Mouse (Mus musculus): ENCODE results near the gene Tmprss9.

Tmprss9 gene

GRCm38 (mm10) chr10:80915260-80915659 is 43.6 kb downstream of the Tmprss9 start:
- no peak for DNase-seq (ENCODE audit: low spot score in 2 of 2)

- no peak for DNase-seq (ENCODE audit: low spot score in 2 of 2)
Observed at GRCm38 (mm10) chr10:80915736-80916135, 44.1 kb downstream of the Tmprss9 start.

GRCm38 (mm10) chr10:80917336-80917778 is 45.7 kb downstream of the Tmprss9 start:
- no peak for DNase-seq (ENCODE audit: low spot score in 2 of 2)

GRCm38 (mm10) chr10:80917779-80918434 is 46.3 kb downstream of the Tmprss9 start, which contains the start of gene Lmnb2:
TSS of gene Lmnb2 (minus strand) at chr10:80918245.
- DNase-seq (ENCODE audit: low spot score in 2 of 2): peak; percentile 51 to 83

- DNase-seq (ENCODE audit: low spot score in 2 of 2): no peak
Observed at GRCm38 (mm10) chr10:80921923-80922322, 50.3 kb downstream of the Tmprss9 start.

- no peak for DNase-seq (ENCODE audit: low spot score in 2 of 2)
Observed at GRCm38 (mm10) chr10:80925472-80925871, 53.8 kb downstream of the Tmprss9 start.

- peak; percentile 86 to 92 for DNase-seq (ENCODE audit: low spot score in 2 of 2)
Observed at GRCm38 (mm10) chr10:80928586-80929298, 57.1 kb downstream of the Tmprss9 start.

- DNase-seq (ENCODE audit: low spot score in 2 of 2): peak; percentile 93 to 98
Observed at GRCm38 (mm10) chr10:80929299-80930226, 57.9 kb downstream of the Tmprss9 start, which contains the start of gene Gadd45b. TSS of gene Gadd45b (plus strand) at chr10:80930073.

- peak in 1 of 2 experiments; percentile 41 for DNase-seq (ENCODE audit: low spot score in 2 of 2)
Observed at GRCm38 (mm10) chr10:80930361-80931152, 58.9 kb downstream of the Tmprss9 start.

- DNase-seq (ENCODE audit: low spot score in 2 of 2): no peak
Observed at GRCm38 (mm10) chr10:80931153-80931671, 59.6 kb downstream of the Tmprss9 start.

- peak in 1 of 2 experiments; percentile 25 for DNase-seq (ENCODE audit: low spot score in 2 of 2)
Observed at GRCm38 (mm10) chr10:80931695-80932094, 60.0 kb downstream of the Tmprss9 start.

GRCm38 (mm10) chr10:80932206-80932605 is 60.6 kb downstream of the Tmprss9 start:
- DNase-seq (ENCODE audit: low spot score in 2 of 2): no peak

GRCm38 (mm10) chr10:80932700-80933420 is 61.2 kb downstream of the Tmprss9 start:
- no peak for DNase-seq (ENCODE audit: low spot score in 2 of 2)

- DNase-seq (ENCODE audit: low spot score in 2 of 2): no peak
Observed at GRCm38 (mm10) chr10:80933421-80933979, 61.9 kb downstream of the Tmprss9 start.

GRCm38 (mm10) chr10:80934136-80934985 is 62.7 kb downstream of the Tmprss9 start:
- no peak for DNase-seq (ENCODE audit: low spot score in 2 of 2)

GRCm38 (mm10) chr10:80935241-80935640 is 63.6 kb downstream of the Tmprss9 start:
- DNase-seq (ENCODE audit: low spot score in 2 of 2): no peak

GRCm38 (mm10) chr10:80935698-80936097 is 64.0 kb downstream of the Tmprss9 start:
- no peak for DNase-seq (ENCODE audit: low spot score in 2 of 2)

- peak in 1 of 2 experiments; percentile 76 for DNase-seq (ENCODE audit: low spot score in 2 of 2)
Observed at GRCm38 (mm10) chr10:80936135-80936809, 64.6 kb downstream of the Tmprss9 start.

Measured in cerebellum, postnatal 4 days (tissue).